Mouse (Mus musculus): ENCODE measurements around the gene Slc13a2. TPM values are rescaled to one million over a fixed set of nuclear protein-coding genes. Genes with fewer than 3 reads are reported as not detected.

Slc13a2 gene
- polyA plus RNA-seq, 1 experiment from 2014 or later, result 0.15 TPM

GRCm38 (mm10) chr11:78438399-78438930 lies 16.4 kb upstream of the Slc13a2 start:
- Histone ChIP-seq H3K27ac (ENCODE audit: low read length) (no peak overlapping the region), H3K27me3 (ENCODE audit: control insufficient read depth, insufficient read depth, low read depth, low read length) (no peaks in the 10 kb centered on the region), H3K36me3 (ENCODE audit: control insufficient read depth, insufficient read depth, low read length) (no peaks in the 10 kb centered on the region), H3K4me1 (replicated peaks; ENCODE audit: control insufficient read depth, insufficient read depth, low read length) (peaks cover 2% of the 10 kb centered on the region; the same call in 1 of the 2 replicates), H3K9ac (ENCODE audit: low read length) (no peak overlapping the region), H3K4me2 (ENCODE audit: low read depth, low read length) (no peak overlapping the region), H3K4me3 (ENCODE audit: low read length) (no peak overlapping the region), H3K9me3 (ENCODE audit: control insufficient read depth, low read length) (no peaks in the 10 kb centered on the region)
- 63% methylated on average over 3 of the region's 3 CpGs for WGBS
- no peak for ATAC-seq (ENCODE audit: low read depth)

- H3K9ac ChIP-seq (ENCODE audit: low read length), result no peak overlapping the region
- no peaks in the 10 kb centered on the region for H3K36me3 ChIP-seq (ENCODE audit: control insufficient read depth, insufficient read depth, low read length)
- no peaks in the 10 kb centered on the region for H3K9me3 ChIP-seq (ENCODE audit: control insufficient read depth, low read length)
- no peak overlapping the region for H3K4me3 ChIP-seq (ENCODE audit: low read length)
- H3K27ac ChIP-seq (ENCODE audit: low read length), result no peak overlapping the region
- H3K27me3 ChIP-seq (ENCODE audit: control insufficient read depth, insufficient read depth, low read depth, low read length), result no peaks in the 10 kb centered on the region
- no peak for ATAC-seq (ENCODE audit: low read depth)
- 66% methylated on average over 7 of the region's 7 CpGs for WGBS
- no peak overlapping the region for H3K4me2 ChIP-seq (ENCODE audit: low read depth, low read length)
- H3K4me1 ChIP-seq (replicated peaks; ENCODE audit: control insufficient read depth, insufficient read depth, low read length), result peaks cover 2% of the 10 kb centered on the region; the same call in 1 of the 2 replicates
Measured at GRCm38 (mm10) chr11:78437182-78437581, 15.2 kb upstream of the Slc13a2 start.

GRCm38 (mm10) chr11:78435776-78436349 lies 13.8 kb upstream of the Slc13a2 start:
- H3K4me3 ChIP-seq (ENCODE audit: low read length), result no peak overlapping the region
- H3K4me1 ChIP-seq (replicated peaks; ENCODE audit: control insufficient read depth, insufficient read depth, low read length), result peaks cover 2% of the 10 kb centered on the region; the same call in 1 of the 2 replicates
- peak overlapping the region; percentile 14; the same call in 1 of the 2 replicates for H3K27ac ChIP-seq (ENCODE audit: low read length)
- no peaks in the 10 kb centered on the region for H3K27me3 ChIP-seq (ENCODE audit: control insufficient read depth, insufficient read depth, low read depth, low read length)
- H3K9me3 ChIP-seq (ENCODE audit: control insufficient read depth, low read length), result no peaks in the 10 kb centered on the region
- H3K36me3 ChIP-seq (ENCODE audit: control insufficient read depth, insufficient read depth, low read length), result no peaks in the 10 kb centered on the region
- no peak overlapping the region for H3K9ac ChIP-seq (ENCODE audit: low read length)
- ATAC-seq (ENCODE audit: low read depth), result peak; percentile 85
- WGBS, result 4% methylated on average over 19 of the region's 19 CpGs
- peak overlapping the region; percentile 10; the same call in 1 of the 2 replicates for H3K4me2 ChIP-seq (ENCODE audit: low read depth, low read length)

- Histone ChIP-seq H3K27ac (ENCODE audit: low read length) (no peak overlapping the region), H3K36me3 (ENCODE audit: control insufficient read depth, insufficient read depth, low read length) (no peaks in the 10 kb centered on the region)
- 45% methylated on average over 4 of the region's 4 CpGs for WGBS
Measured at GRCm38 (mm10) chr11:78434052-78434451, 12.0 kb upstream of the Slc13a2 start.

GRCm38 (mm10) chr11:78431176-78431575 lies 9.2 kb upstream of the Slc13a2 start:
- no peaks in the 10 kb centered on the region for H3K36me3 ChIP-seq (ENCODE audit: control insufficient read depth, insufficient read depth, low read length)
- H3K27me3 ChIP-seq (ENCODE audit: control insufficient read depth, insufficient read depth, low read depth, low read length), result no peaks in the 10 kb centered on the region
- no peak overlapping the region for H3K4me2 ChIP-seq (ENCODE audit: low read depth, low read length)
- no peak overlapping the region for H3K4me3 ChIP-seq (ENCODE audit: low read length)
- ATAC-seq (ENCODE audit: low read depth), result no peak
- no peak overlapping the region for H3K9ac ChIP-seq (ENCODE audit: low read length)
- no peaks in the 10 kb centered on the region for H3K9me3 ChIP-seq (ENCODE audit: control insufficient read depth, low read length)
- no peak overlapping the region for H3K27ac ChIP-seq (ENCODE audit: low read length)
- peaks cover 2% of the 10 kb centered on the region; the same call in 1 of the 2 replicates for H3K4me1 ChIP-seq (replicated peaks; ENCODE audit: control insufficient read depth, insufficient read depth, low read length)
- WGBS, result 85% methylated on average over 10 of the region's 10 CpGs

More at GRCm38 (mm10) chr11:78434052-78434451, 12.0 kb upstream of the Slc13a2 start:
- Histone ChIP-seq H3K9ac (ENCODE audit: low read length) (no peak overlapping the region), H3K4me3 (ENCODE audit: low read length) (no peak overlapping the region), H3K9me3 (ENCODE audit: control insufficient read depth, low read length) (no peaks in the 10 kb centered on the region), H3K27me3 (ENCODE audit: control insufficient read depth, insufficient read depth, low read depth, low read length) (no peaks in the 10 kb centered on the region), H3K4me2 (ENCODE audit: low read depth, low read length) (no peak overlapping the region), H3K4me1 (replicated peaks; ENCODE audit: control insufficient read depth, insufficient read depth, low read length) (peaks cover 2% of the 10 kb centered on the region; the same call in 1 of the 2 replicates)
- no peak for ATAC-seq (ENCODE audit: low read depth)

- no peak overlapping the region for H3K27ac ChIP-seq (ENCODE audit: low read length)
- no peak for ATAC-seq (ENCODE audit: low read depth)
- H3K9ac ChIP-seq (ENCODE audit: low read length), result no peak overlapping the region
- H3K27me3 ChIP-seq (ENCODE audit: control insufficient read depth, insufficient read depth, low read depth, low read length), result no peaks in the 10 kb centered on the region
- no peaks in the 10 kb centered on the region for H3K36me3 ChIP-seq (ENCODE audit: control insufficient read depth, insufficient read depth, low read length)
- H3K4me1 ChIP-seq (replicated peaks; ENCODE audit: control insufficient read depth, insufficient read depth, low read length), result no peaks in the 10 kb centered on the region
- H3K4me3 ChIP-seq (ENCODE audit: low read length), result no peak overlapping the region
- WGBS, result 52% methylated on average over 11 of the region's 11 CpGs
- H3K9me3 ChIP-seq (ENCODE audit: control insufficient read depth, low read length), result no peaks in the 10 kb centered on the region
- no peak overlapping the region for H3K4me2 ChIP-seq (ENCODE audit: low read depth, low read length)
Measured at GRCm38 (mm10) chr11:78430195-78430878, 8.3 kb upstream of the Slc13a2 start.

GRCm38 (mm10) chr11:78428309-78428708 lies 6.3 kb upstream of the Slc13a2 start:
- Histone ChIP-seq H3K27ac (ENCODE audit: low read length) (no peak overlapping the region), H3K4me2 (ENCODE audit: low read depth, low read length) (no peak overlapping the region), H3K4me1 (replicated peaks; ENCODE audit: control insufficient read depth, insufficient read depth, low read length) (no peaks in the 10 kb centered on the region), H3K9ac (ENCODE audit: low read length) (no peak overlapping the region), H3K9me3 (ENCODE audit: control insufficient read depth, low read length) (no peaks in the 10 kb centered on the region), H3K4me3 (ENCODE audit: low read length) (no peak overlapping the region), H3K36me3 (ENCODE audit: control insufficient read depth, insufficient read depth, low read length) (no peaks in the 10 kb centered on the region), H3K27me3 (ENCODE audit: control insufficient read depth, insufficient read depth, low read depth, low read length) (no peaks in the 10 kb centered on the region)
- no peak for ATAC-seq (ENCODE audit: low read depth)
- WGBS, result 62% methylated on average over 5 of the region's 5 CpGs

- H3K4me2 ChIP-seq (ENCODE audit: low read depth, low read length), result no peak overlapping the region
- H3K36me3 ChIP-seq (ENCODE audit: control insufficient read depth, insufficient read depth, low read length), result no peaks in the 10 kb centered on the region
- H3K4me3 ChIP-seq (ENCODE audit: low read length), result no peak overlapping the region
- WGBS, result 89% methylated on average over 6 of the region's 6 CpGs
- no peaks in the 10 kb centered on the region for H3K9me3 ChIP-seq (ENCODE audit: control insufficient read depth, low read length)
- H3K27me3 ChIP-seq (ENCODE audit: control insufficient read depth, insufficient read depth, low read depth, low read length), result no peaks in the 10 kb centered on the region
- H3K4me1 ChIP-seq (replicated peaks; ENCODE audit: control insufficient read depth, insufficient read depth, low read length), result no peaks in the 10 kb centered on the region
- H3K9ac ChIP-seq (ENCODE audit: low read length), result no peak overlapping the region
- no peak for ATAC-seq (ENCODE audit: low read depth)
- H3K27ac ChIP-seq (ENCODE audit: low read length), result no peak overlapping the region
Measured at GRCm38 (mm10) chr11:78427655-78428054, 5.6 kb upstream of the Slc13a2 start.

GRCm38 (mm10) chr11:78425572-78425971 lies 3.6 kb upstream of the Slc13a2 start:
- 72% methylated on average over 1 of the region's 1 CpGs for WGBS
- Histone ChIP-seq H3K27me3 (ENCODE audit: control insufficient read depth, insufficient read depth, low read depth, low read length) (no peaks in the 10 kb centered on the region), H3K27ac (ENCODE audit: low read length) (no peak overlapping the region), H3K4me3 (ENCODE audit: low read length) (no peak overlapping the region), H3K4me2 (ENCODE audit: low read depth, low read length) (no peak overlapping the region), H3K4me1 (replicated peaks; ENCODE audit: control insufficient read depth, insufficient read depth, low read length) (no peaks in the 10 kb centered on the region), H3K36me3 (ENCODE audit: control insufficient read depth, insufficient read depth, low read length) (no peaks in the 10 kb centered on the region), H3K9me3 (ENCODE audit: control insufficient read depth, low read length) (no peaks in the 10 kb centered on the region), H3K9ac (ENCODE audit: low read length) (no peak overlapping the region)
- no peak for ATAC-seq (ENCODE audit: low read depth)

All from lung, embryonic 16.5 days (tissue).